ENCODE assay signal across 10 mouse cellular contexts in the genomic region with DNA sequence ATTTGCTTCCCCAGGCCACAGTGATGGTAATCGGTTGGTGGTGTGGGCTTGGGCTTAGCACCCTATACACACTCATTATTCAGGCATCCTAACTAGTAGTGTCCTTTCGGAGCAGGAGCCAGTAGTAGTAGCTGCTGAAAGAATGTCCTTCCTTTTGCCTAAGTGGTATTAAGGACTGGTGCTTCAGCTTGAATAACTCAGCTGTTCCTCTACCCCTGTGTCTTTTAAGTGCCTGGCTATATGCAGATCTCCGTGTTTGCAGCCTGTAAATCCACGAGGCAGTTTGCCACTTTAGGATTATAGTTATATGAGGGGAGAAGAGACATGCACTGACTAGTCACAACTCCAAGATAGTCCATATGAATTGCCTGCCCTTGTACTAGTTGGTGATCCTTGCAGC. TPM values are rescaled to one million over a fixed set of nuclear protein-coding genes. Genes with fewer than 3 reads are reported as not detected.
DNase-seq lines count a peak whose midpoint lies in the region; ATAC-seq and TF ChIP-seq lines count a peak whose summit lies in the region.
"Had no signal": no experiment of that assay in that cellular context is flagged by ENCODE, and none has a peak within 500 bp of the region (broad histone marks: within the 10 kb centered on the region; RNA-seq: fewer than 3 reads in every experiment).

No protein-coding gene starts in this region.

- no peaks in the 10 kb centered on the region for H3K9me3 ChIP-seq in heart, embryonic 16.5 days (replicated peaks; ENCODE audit: control insufficient read depth, low read length)
- H3K9me3 ChIP-seq in lung, embryonic 14.5 days (ENCODE audit: low read depth, low read length) = no peaks in the 10 kb centered on the region
- no peaks in the 10 kb centered on the region for H3K9me3 ChIP-seq in intestine, embryonic 16.5 days (ENCODE audit: control insufficient read depth, low read length)
- H3K9me3 ChIP-seq: forebrain, embryonic 13.5 days had no signal

- H3K27me3 ChIP-seq in heart, embryonic 16.5 days (ENCODE audit: control insufficient read depth, insufficient read depth, low read length) = no peaks in the 10 kb centered on the region
- H3K27me3 ChIP-seq in lung, embryonic 14.5 days (ENCODE audit: insufficient read depth, low read length) = no peaks in the 10 kb centered on the region
- no peaks in the 10 kb centered on the region for H3K27me3 ChIP-seq in intestine, embryonic 16.5 days (replicated peaks; ENCODE audit: control insufficient read depth, insufficient read depth, low read length)
- H3K27me3 ChIP-seq: CH12.LX; forebrain, embryonic 13.5 days had no signal

- TF ChIP-seq POLR2A in olfactory bulb, adult 2 months (IDR thresholded peaks at IDR 0.05; ENCODE audit: insufficient read depth, low read depth, low read length) = no peak

- no peak for ATAC-seq in heart, embryonic 16.5 days (replicated peaks; ENCODE audit: extremely low read depth, insufficient read depth, low FRiP score)
- ATAC-seq in lung, embryonic 14.5 days (ENCODE audit: insufficient read depth) = no peak
- ATAC-seq in intestine, embryonic 16.5 days = no peak
- ATAC-seq: forebrain, embryonic 13.5 days had no signal

- no peak for TF ChIP-seq CTCF in lung, embryonic 14.5 days (IDR thresholded peaks at IDR 0.05; ENCODE audit: low read depth)
- no peak for TF ChIP-seq CTCF in olfactory bulb, adult 2 months (IDR thresholded peaks at IDR 0.05; ENCODE audit: insufficient read depth, low read depth, low read length)

- H3K9ac ChIP-seq in heart, embryonic 16.5 days (ENCODE audit: low read length) = no peak overlapping the region
- no peak overlapping the region for H3K9ac ChIP-seq in lung, embryonic 14.5 days
- H3K9ac ChIP-seq in intestine, embryonic 16.5 days (ENCODE audit: low read depth, low read length) = no peak overlapping the region
- H3K9ac ChIP-seq: forebrain, embryonic 13.5 days had no signal

- H3K27ac ChIP-seq in heart, embryonic 16.5 days (ENCODE audit: low read length) = peak overlapping the region; percentile 95
- peak overlapping the region; percentile 52; the same call in 1 of the 2 replicates for H3K27ac ChIP-seq in lung, embryonic 14.5 days (ENCODE audit: low read depth)
- 0 out of 2 replicates have a peak overlapping the region, but pooled peaks have one; percentile 85 for H3K27ac ChIP-seq in intestine, embryonic 16.5 days (ENCODE audit: low read length)
- H3K27ac ChIP-seq in olfactory bulb, adult 2 months (ENCODE audit: insufficient read depth, low read depth, low read length) = peak overlapping the region; percentile 33
- H3K27ac ChIP-seq: forebrain, embryonic 13.5 days had no signal

- 49% methylated on average over 4 of the region's 4 CpGs for WGBS in heart, embryonic 16.5 days
- WGBS in lung, embryonic 14.5 days = 66% methylated on average over 4 of the region's 4 CpGs
- 90% methylated on average over 4 of the region's 4 CpGs for WGBS in intestine, embryonic 16.5 days
- 85% methylated on average over 4 of the region's 4 CpGs for WGBS in olfactory bulb, adult 2 months

- H3K4me3 ChIP-seq in heart, embryonic 16.5 days (ENCODE audit: low read length) = no peak overlapping the region
- no peak overlapping the region for H3K4me3 ChIP-seq in lung, embryonic 14.5 days (ENCODE audit: low read depth, low read length)
- no peak overlapping the region for H3K4me3 ChIP-seq in intestine, embryonic 16.5 days (ENCODE audit: low read length)
- H3K4me3 ChIP-seq in olfactory bulb, adult 2 months (ENCODE audit: insufficient read depth, low read depth, low read length) = no peak overlapping the region
- H3K4me3 ChIP-seq: forebrain, embryonic 13.5 days had no signal

- peaks cover 84% of the 10 kb centered on the region for H3K4me1 ChIP-seq in heart, embryonic 16.5 days (ENCODE audit: control insufficient read depth, insufficient read depth, low read length)
- peaks cover 31% of the 10 kb centered on the region; the same call in 1 of the 2 replicates for H3K4me1 ChIP-seq in lung, embryonic 14.5 days (ENCODE audit: insufficient read depth)
- H3K4me1 ChIP-seq in intestine, embryonic 16.5 days (ENCODE audit: control insufficient read depth, insufficient read depth, low read length) = peaks cover 55% of the 10 kb centered on the region
- H3K4me1 ChIP-seq in olfactory bulb, adult 2 months (ENCODE audit: control insufficient read depth, insufficient read depth, low read length) = peaks cover 9% of the 10 kb centered on the region

- H3K4me2 ChIP-seq in heart, embryonic 16.5 days (ENCODE audit: low read depth, low read length) = no peak overlapping the region
- H3K4me2 ChIP-seq in lung, embryonic 14.5 days = no peak overlapping the region
- no peak overlapping the region for H3K4me2 ChIP-seq in intestine, embryonic 16.5 days (ENCODE audit: low read depth, low read length)
- H3K4me2 ChIP-seq: forebrain, embryonic 13.5 days had no signal

- H3K36me3 ChIP-seq in heart, embryonic 16.5 days (ENCODE audit: control insufficient read depth, insufficient read depth) = peaks cover 3% of the 10 kb centered on the region; the same call in 1 of the 2 replicates
- peaks cover 7% of the 10 kb centered on the region; the same call in 1 of the 2 replicates for H3K36me3 ChIP-seq in lung, embryonic 14.5 days (ENCODE audit: insufficient read depth)
- no peaks in the 10 kb centered on the region for H3K36me3 ChIP-seq in intestine, embryonic 16.5 days (ENCODE audit: control insufficient read depth, insufficient read depth, low read length)

- no peak for DNase-seq in heart, adult 18-20 months
- no peak for DNase-seq in lung, embryonic 14.5 days
- no peak for DNase-seq in lung, postnatal 25 days (ENCODE audit: low spot score)
- DNase-seq in MN1 (ENCODE audit: low spot score) = no peak
- DNase-seq in urinary bladder, adult 18-20 months (ENCODE audit: low spot score in 2 of 2) = no peak

RNA-seq across cellular contexts. Expression of gene Timp3, which starts 38.9 kb away (rescaled TPM):
- 90.5 and 91.7 TPM in 2 replicates for polyA plus RNA-seq in heart, embryonic 16.5 days (2015; fragmentation: Nextera tagmentation; extraction: Ambion mirVana)
- total RNA-seq in heart, adult 18-20 months (2021) = 100 to 1,000 TPM; 161 to 188 TPM
- polyA plus RNA-seq in lung, embryonic 14.5 days (2014; fragmentation: Nextera tagmentation; extraction: Ambion mirVana) = 42.6 and 44.1 TPM in 2 replicates
- polyA plus RNA-seq in intestine, embryonic 16.5 days (2015; fragmentation: Nextera tagmentation; extraction: Ambion mirVana) = 43.4 and 43.7 TPM in 2 replicates
- polyA plus RNA-seq in olfactory bulb, adult 2 months (2012; ENCODE audit: insufficient read depth, insufficient read length, low replicate concordance, missing spikeins) = 64.3 and 543 TPM in 2 replicates

Comparison
In these comparisons a context has a peak if more than half of its experiments do, and no peak if none do; other contexts are left out.
1. H3K27ac ChIP-seq: peak in every context shown above with its lines; median percentile 95 in heart, embryonic 16.5 days; 85 in intestine, embryonic 16.5 days; 52 in lung, embryonic 14.5 days; 33 in olfactory bulb, adult 2 months.